Mouse (Mus musculus): ENCODE data around the gene Rap1a. TPM values are rescaled to one million over a fixed set of nuclear protein-coding genes. Genes with fewer than 3 reads are reported as not detected.

The Rap1a gene
- polyA plus RNA-seq, 1 experiment from 2014 or later = 79.2 TPM

GRCm38 (mm10) chr3:105693327-105694080, 107.6 kb downstream of the Rap1a start:
- peaks cover 29% of the 10 kb centered on the region for H3K4me1 ChIP-seq
- 80% methylated on average over 14 of the region's 14 CpGs for WGBS
- H3K4me3 ChIP-seq = no peak overlapping the region
- no peak overlapping the region for H3K4me2 ChIP-seq (replicated peaks)
- H3K27me3 ChIP-seq = peaks cover 15% of the 10 kb centered on the region; the same call in 1 of the 2 replicates
- no peaks in the 10 kb centered on the region for H3K36me3 ChIP-seq
- H3K9ac ChIP-seq = no peak overlapping the region
- no peaks in the 10 kb centered on the region for H3K9me3 ChIP-seq (replicated peaks)
- no peak overlapping the region for H3K27ac ChIP-seq
- ATAC-seq (ENCODE audit: low FRiP score) = no peak

GRCm38 (mm10) chr3:105688536-105688935, 112.6 kb downstream of the Rap1a start:
- H3K36me3 ChIP-seq = peaks cover 10% of the 10 kb centered on the region
- H3K9ac ChIP-seq = no peak overlapping the region
- H3K4me3 ChIP-seq = no peak overlapping the region
- H3K27me3 ChIP-seq = peaks cover 6% of the 10 kb centered on the region; the same call in 1 of the 2 replicates
- WGBS = 93% methylated on average over 2 of the region's 2 CpGs
- H3K4me1 ChIP-seq = peaks cover 9% of the 10 kb centered on the region
- H3K27ac ChIP-seq = no peak overlapping the region
- H3K4me2 ChIP-seq (replicated peaks) = no peak overlapping the region
- no peak for ATAC-seq (ENCODE audit: low FRiP score)
- H3K9me3 ChIP-seq (replicated peaks) = no peaks in the 10 kb centered on the region

- H3K36me3 ChIP-seq = peaks cover 15% of the 10 kb centered on the region
- H3K4me1 ChIP-seq = peaks cover 8% of the 10 kb centered on the region
- H3K27ac ChIP-seq = peak within 1 kb of the TSS; percentile 76
- H3K4me2 ChIP-seq (replicated peaks) = peak within 1 kb of the TSS; percentile 77
- peak; percentile 97 for ATAC-seq (ENCODE audit: low FRiP score)
- peak within 1 kb of the TSS; percentile 90 for H3K9ac ChIP-seq
- H3K4me3 ChIP-seq = peak within 1 kb of the TSS; percentile 95
- no peaks in the 10 kb centered on the region for H3K9me3 ChIP-seq (replicated peaks)
- H3K27me3 ChIP-seq = 0 out of 2 replicates have a peak, but pooled peaks cover 3% of the 10 kb centered on the region
- WGBS = under 1% methylated on average over 70 of the region's 72 CpGs
Observed at GRCm38 (mm10) chr3:105687324-105688060, 113.6 kb downstream of the Rap1a start, which contains the start of gene Ddx20. TSS of gene Ddx20 (minus strand) at chr3:105687574.

GRCm38 (mm10) chr3:105686394-105687323, 114.5 kb downstream of the Rap1a start:
- Histone ChIP-seq H3K4me2 (replicated peaks) (peak overlapping the region; percentile 77), H3K4me3 (peak overlapping the region; percentile 95), H3K36me3 (peaks cover 19% of the 10 kb centered on the region), H3K9me3 (replicated peaks) (no peaks in the 10 kb centered on the region), H3K4me1 (peaks cover 8% of the 10 kb centered on the region), H3K27me3 (no peaks in the 10 kb centered on the region), H3K9ac (peak overlapping the region; percentile 90), H3K27ac (peak overlapping the region; percentile 70)
- ATAC-seq (ENCODE audit: low FRiP score) = no peak
- 10% methylated on average over 60 of the region's 60 CpGs for WGBS

- H3K36me3 ChIP-seq = peaks cover 49% of the 10 kb centered on the region
- H3K4me3 ChIP-seq = no peak overlapping the region
- no peak overlapping the region for H3K27ac ChIP-seq
- no peak overlapping the region for H3K4me2 ChIP-seq (replicated peaks)
- H3K9ac ChIP-seq = no peak overlapping the region
- WGBS = 96% methylated on average over 7 of the region's 7 CpGs
- H3K9me3 ChIP-seq (replicated peaks) = no peaks in the 10 kb centered on the region
- no peak for ATAC-seq (ENCODE audit: low FRiP score)
- H3K27me3 ChIP-seq = no peaks in the 10 kb centered on the region
- H3K4me1 ChIP-seq = no peaks in the 10 kb centered on the region
Observed at GRCm38 (mm10) chr3:105680346-105680745, 120.8 kb downstream of the Rap1a start.

Other genes starting within 250 kb of the Rap1a start
- gene Ddx20, start 113.8 kb downstream of the Rap1a start, polyA plus RNA-seq (2016; fragmentation: Nextera tagmentation; extraction: Ambion mirVana) = 34.6 and 36.7 TPM in 2 replicates
- 2.4 and 2.6 TPM in 2 replicates for gene Inka2, start 96.7 kb downstream of the Rap1a start, polyA plus RNA-seq (2016; fragmentation: Nextera tagmentation; extraction: Ambion mirVana)
- gene Adora3, start 69.5 kb upstream of the Rap1a start, polyA plus RNA-seq (2016; fragmentation: Nextera tagmentation; extraction: Ambion mirVana) = not detected in 2 replicates
- gene Tmigd3, start 69.6 kb upstream of the Rap1a start, polyA plus RNA-seq (2016; fragmentation: Nextera tagmentation; extraction: Ambion mirVana) = not detected in 2 replicates
- 0.21 and 0.59 TPM in 2 replicates for gene I830077J02Rik, start 131.3 kb upstream of the Rap1a start, polyA plus RNA-seq (2016; fragmentation: Nextera tagmentation; extraction: Ambion mirVana)
- 87.2 and 101 TPM in 2 replicates for gene Wdr77, start 158.0 kb upstream of the Rap1a start, polyA plus RNA-seq (2016; fragmentation: Nextera tagmentation; extraction: Ambion mirVana)
- gene Atp5f1, start 158.8 kb upstream of the Rap1a start, polyA plus RNA-seq (2016; fragmentation: Nextera tagmentation; extraction: Ambion mirVana) = 442 and 470 TPM in 2 replicates
- 2.6 and 2.8 TPM in 2 replicates for gene Ovgp1, start 172.4 kb upstream of the Rap1a start, polyA plus RNA-seq (2016; fragmentation: Nextera tagmentation; extraction: Ambion mirVana)
- gene Pifo, start 213.3 kb upstream of the Rap1a start, polyA plus RNA-seq (2016; fragmentation: Nextera tagmentation; extraction: Ambion mirVana) = 4.6 and 5.3 TPM in 2 replicates
- not detected in 2 replicates for gene Chil5, start 231.5 kb upstream of the Rap1a start, polyA plus RNA-seq (2016; fragmentation: Nextera tagmentation; extraction: Ambion mirVana)

Measured in hindbrain, embryonic 12.5 days (tissue).